9 mouse cellular contexts compared by ENCODE assay signal in the genomic region with DNA sequence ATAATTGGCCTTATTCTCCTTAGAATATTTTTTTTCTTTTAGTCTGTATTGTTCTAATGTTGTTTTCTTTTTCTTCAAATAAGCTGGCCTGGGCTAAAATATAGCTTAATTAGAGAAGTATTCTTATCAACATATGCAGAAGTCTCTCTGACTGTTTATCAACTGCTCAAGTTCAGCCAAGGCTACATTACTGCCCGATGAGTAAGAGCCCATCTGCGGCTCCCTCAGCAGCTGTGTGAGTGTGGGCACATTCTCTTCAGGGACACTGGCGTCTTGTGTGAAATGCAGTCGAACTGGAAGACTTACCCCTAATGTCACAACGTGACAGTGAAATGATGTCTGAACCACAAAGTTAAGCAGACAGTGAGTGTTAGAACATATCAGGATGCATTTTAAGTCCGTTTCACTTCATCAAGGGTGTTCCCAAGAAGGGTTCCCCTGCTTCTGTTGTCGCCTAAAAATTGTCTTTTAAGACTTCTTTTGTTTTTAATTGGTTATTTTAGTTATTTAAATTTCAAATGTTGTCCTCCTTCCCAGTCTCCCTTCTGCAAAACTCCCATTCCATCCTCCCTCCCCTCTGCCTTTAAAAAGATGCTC.
A peak's percentile ranks its signal among the peaks of the same experiment; 100 is the strongest.
DNase-seq lines count a peak whose midpoint lies in the region; ATAC-seq and TF ChIP-seq lines count a peak whose summit lies in the region.
"Had no signal": no experiment of that assay in that cellular context is flagged by ENCODE, and none has a peak within 500 bp of the region (broad histone marks: within the 10 kb centered on the region; RNA-seq: fewer than 3 reads in every experiment).

No protein-coding gene starts in this region.

- WGBS in heart, embryonic 14.5 days: 31% methylated on average over 7 of the region's 7 CpGs

- ATAC-seq in heart, embryonic 14.5 days (ENCODE audit: insufficient number of reproducible peaks, insufficient read depth, low FRiP score, low read depth): no peak
- ATAC-seq in monocyte, adult 5-6 weeks (replicated peaks; ENCODE audit: insufficient number of reproducible peaks, low FRiP score, low TSS enrichment, poor library complexity, severe bottlenecking): no peak

- TF ChIP-seq CTCF in MEL (IDR thresholded peaks at IDR 0.05 in 2 of 3, conservative IDR thresholded peaks at IDR 0.05 in 1 of 3; ENCODE audit: control insufficient read depth in 1 of 3, insufficient read depth in 1 of 3, low read depth in 2 of 3, low read length in 3 of 3, poor library complexity in 1 of 3, severe bottlenecking in 1 of 3): no peak

- no peaks in the 10 kb centered on the region for H3K27me3 ChIP-seq in MEL (ENCODE audit: control insufficient read depth in 1 of 2, insufficient read depth in 2 of 2, low read length in 2 of 2)
- H3K27me3 ChIP-seq in heart, embryonic 14.5 days (ENCODE audit: control insufficient read depth, insufficient read depth, low read length): no peaks in the 10 kb centered on the region

- TF ChIP-seq POLR2A in MEL (IDR thresholded peaks at IDR 0.05; ENCODE audit: control insufficient read depth in 1 of 2, insufficient read depth in 1 of 2, low read depth in 1 of 2, low read length in 2 of 2, poor library complexity in 1 of 2): no peak

- no peak overlapping the region; the same call in 1 of the 2 replicates for H3K9ac ChIP-seq in MEL (ENCODE audit: control insufficient read depth, low read depth, low read length, poor library complexity, severe bottlenecking)
- no peak overlapping the region for H3K9ac ChIP-seq in heart, embryonic 14.5 days (ENCODE audit: low read length)
- H3K9ac ChIP-seq: hindbrain, embryonic 14.5 days had no signal

- peak overlapping the region; percentile 18 to 47 for H3K4me3 ChIP-seq in MEL (ENCODE audit: control insufficient read depth in 1 of 2, insufficient read depth in 1 of 2, low read depth in 2 of 2, low read length in 2 of 2)
- H3K4me3 ChIP-seq in heart, embryonic 14.5 days (ENCODE audit: control insufficient read depth in 1 of 2, insufficient read depth in 1 of 2, low read depth in 1 of 2, low read length in 2 of 2): no peak overlapping the region

- H3K36me3 ChIP-seq in MEL (ENCODE audit: control insufficient read depth in 1 of 2, insufficient read depth in 2 of 2, low read length in 2 of 2): peaks cover 0 to 2% of the 10 kb centered on the region in 2 experiments; a peak in 2 of 4 replicates
- H3K36me3 ChIP-seq in heart, embryonic 14.5 days (ENCODE audit: control insufficient read depth, insufficient read depth, low read length): no peaks in the 10 kb centered on the region

- peak overlapping the region; percentile 36; the same call in 1 of the 2 replicates for H3K4me2 ChIP-seq in heart, embryonic 14.5 days (ENCODE audit: low read length)
- H3K4me2 ChIP-seq: hindbrain, embryonic 14.5 days had no signal

- no peaks in the 10 kb centered on the region for H3K79me2 ChIP-seq in MEL (ENCODE audit: control insufficient read depth, insufficient read depth, low read length, poor library complexity)

- no peak for TF ChIP-seq RAD21 in MEL (IDR thresholded peaks at IDR 0.05; ENCODE audit: low read depth, low read length)

- DNase-seq in gastrocnemius, adult 18-20 months (ENCODE audit: low spot score): peak; percentile 2
- no peak for DNase-seq in gastrocnemius, postnatal 25 days
- DNase-seq in MEL (ENCODE audit: low read depth, low spot score): peak; percentile 82
- DNase-seq in lung, postnatal 14 days: peak; percentile 2
- DNase-seq in testis, postnatal 10 days (ENCODE audit: low spot score): no peak
- DNase-seq in retina, embryonic 14.5 days (ENCODE audit: low spot score): no peak

- H3K27ac ChIP-seq in MEL (ENCODE audit: control insufficient read depth, low read depth, low read length): peak overlapping the region; percentile 21; the same call in 1 of the 2 replicates
- no peak overlapping the region for H3K27ac ChIP-seq in heart, embryonic 14.5 days (replicated peaks in 1 of 2; ENCODE audit: control insufficient read depth in 1 of 2, insufficient read depth in 1 of 2, low read depth in 2 of 2, low read length in 2 of 2)
- H3K27ac ChIP-seq: hindbrain, embryonic 14.5 days had no signal

- peaks cover 4 to 5% of the 10 kb centered on the region in 2 experiments; a peak in 3 of 4 replicates for H3K4me1 ChIP-seq in MEL (ENCODE audit: control insufficient read depth in 1 of 2, insufficient read depth in 2 of 2, low read length in 2 of 2)
- H3K4me1 ChIP-seq in heart, embryonic 14.5 days (ENCODE audit: control insufficient read depth in 2 of 2, insufficient read depth in 2 of 2, low read length in 2 of 2): peaks cover 2 to 11% of the 10 kb centered on the region in 2 experiments; a peak in 3 of 4 replicates

- H3K9me3 ChIP-seq in MEL (replicated peaks; ENCODE audit: insufficient read depth, low read length): no peaks in the 10 kb centered on the region
- H3K9me3 ChIP-seq in heart, embryonic 14.5 days (ENCODE audit: control insufficient read depth, low read length): no peaks in the 10 kb centered on the region

- TF ChIP-seq EP300 in MEL (IDR thresholded peaks at IDR 0.05; ENCODE audit: low read depth in 1 of 2, low read length in 2 of 2): peak; percentile 91

TF ChIP-seq in MEL, 35 proteins besides CTCF, POLR2A, EP300 and RAD21:
- TF ChIP-seq RCOR1 (IDR thresholded peaks at IDR 0.05; ENCODE audit: low read depth, low read length) (no peak), ZKSCAN1 (IDR thresholded peaks at IDR 0.05; ENCODE audit: low read depth, low read length) (no peak), MAZ (IDR thresholded peaks at IDR 0.05; ENCODE audit: low read depth, low read length) (0 out of 2 replicates have a peak, but pooled peaks have one; percentile 17), ZMIZ1 (IDR thresholded peaks at IDR 0.05; ENCODE audit: low read depth, low read length) (no peak), POLR2AphosphoS2 (IDR thresholded peaks at IDR 0.05; ENCODE audit: low read length) (no peak), CHD2 (IDR thresholded peaks at IDR 0.05; ENCODE audit: low read length) (no peak), BHLHE40 (IDR thresholded peaks at IDR 0.05; ENCODE audit: borderline replicate concordance, low read depth, low read length) (no peak), MAX (IDR thresholded peaks at IDR 0.05; ENCODE audit: low read length) (no peak), ELF1 (IDR thresholded peaks at IDR 0.05; ENCODE audit: low read depth, low read length) (no peak), GATA1 (IDR thresholded peaks at IDR 0.05; ENCODE audit: low read depth, low read length) (peak; percentile 86), NRF1 (IDR thresholded peaks at IDR 0.05; ENCODE audit: insufficient read depth, low read depth, low read length, poor library complexity, severe bottlenecking) (no peak), KAT2A (conservative IDR thresholded peaks at IDR 0.05; ENCODE audit: low read depth, low read length) (no peak), UBTF (IDR thresholded peaks at IDR 0.05; ENCODE audit: borderline replicate concordance, insufficient read depth, low read depth, low read length) (no peak), USF2 (IDR thresholded peaks at IDR 0.05; ENCODE audit: borderline replicate concordance in 1 of 2, insufficient read depth in 1 of 2, low read depth in 1 of 2, low read length in 2 of 2) (no peak), MAFK (IDR thresholded peaks at IDR 0.05; ENCODE audit: borderline replicate concordance, low read depth, low read length) (no peak), NELFE (IDR thresholded peaks at IDR 0.05; ENCODE audit: low read depth, low read length) (no peak), MEF2A (IDR thresholded peaks at IDR 0.05; ENCODE audit: extremely low read depth, insufficient replicate concordance, low read depth, low read length, poor library complexity, severe bottlenecking) (no peak), MXI1 (IDR thresholded peaks at IDR 0.05; ENCODE audit: low read depth, low read length) (no peak), JUND (IDR thresholded peaks at IDR 0.05; ENCODE audit: low read depth, low read length) (no peak), POLR2AphosphoS5 (IDR thresholded peaks at IDR 0.05; ENCODE audit: borderline replicate concordance, low read depth, low read length) (no peak), MYC (IDR thresholded peaks at IDR 0.05; ENCODE audit: low read depth, low read length) (no peak), CHD1 (IDR thresholded peaks at IDR 0.05; ENCODE audit: low read depth, low read length) (no peak), USF1 (IDR thresholded peaks at IDR 0.05; ENCODE audit: low read depth, low read length) (no peak), SIN3A (IDR thresholded peaks at IDR 0.05; ENCODE audit: low read length) (0 out of 2 replicates have a peak, but pooled peaks have one; percentile 35), TCF12 (IDR thresholded peaks at IDR 0.05; ENCODE audit: low read depth, low read length) (peak; percentile 96), TBP (IDR thresholded peaks at IDR 0.05; ENCODE audit: low read depth, low read length) (no peak), ZC3H11A (IDR thresholded peaks at IDR 0.05; ENCODE audit: low read depth, low read length) (no peak), TAL1 (IDR thresholded peaks at IDR 0.05; ENCODE audit: low read length) (peak; percentile 72), E2F4 (IDR thresholded peaks at IDR 0.05; ENCODE audit: borderline replicate concordance, low read depth, low read length) (no peak), ETS1 (IDR thresholded peaks at IDR 0.05; ENCODE audit: low read depth, low read length) (peak; percentile 85), GABPA (IDR thresholded peaks at IDR 0.05; ENCODE audit: low read depth, low read length) (no peak), SMC3 (IDR thresholded peaks at IDR 0.05; ENCODE audit: low read depth, low read length) (no peak), HCFC1 (IDR thresholded peaks at IDR 0.05; ENCODE audit: low read depth, low read length) (no peak), ZNF384 (IDR thresholded peaks at IDR 0.05; ENCODE audit: low read depth, low read length) (peak; percentile 59; the same call in 1 of the 2 replicates), MYB (IDR thresholded peaks at IDR 0.05; ENCODE audit: low read depth, low read length) (0 out of 2 replicates have a peak, but pooled peaks have one; percentile 35)

Comparison
In these comparisons a context has a peak if more than half of its experiments do, and no peak if none do; other contexts are left out.
1. DNase-seq: peak in gastrocnemius, adult 18-20 months (single experiment), MEL (single experiment) and lung, postnatal 14 days (single experiment); none in gastrocnemius, postnatal 25 days (single experiment), testis, postnatal 10 days (single experiment) and retina, embryonic 14.5 days (single experiment).
2. H3K4me3 ChIP-seq: peak in MEL (2 of 2); none in heart, embryonic 14.5 days (0 of 2).